In the genomic region with DNA sequence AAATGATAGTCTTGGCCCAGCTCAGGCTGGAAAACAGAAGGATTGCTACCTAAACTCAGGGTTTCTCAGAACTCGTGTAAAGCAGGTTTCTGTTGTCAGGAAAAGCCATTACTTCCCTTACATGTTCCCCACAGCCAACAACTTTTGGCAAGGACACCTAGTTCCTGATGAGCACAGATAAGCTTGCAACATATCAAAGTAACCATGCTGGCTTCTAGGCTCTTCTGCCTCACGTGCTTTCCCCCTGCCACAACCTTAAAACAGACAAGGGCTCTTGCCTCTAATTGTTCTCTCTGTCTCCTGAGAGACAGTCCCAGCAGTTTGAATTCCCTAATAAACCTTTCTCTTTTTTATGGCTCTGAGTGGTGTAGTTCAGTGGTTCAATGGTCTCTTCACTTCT, we compare ENCODE assay signal across 15 mouse cellular contexts.
"Had no signal": no experiment of that assay in that cellular context is flagged by ENCODE, and none has a peak within 500 bp of the region (broad histone marks: within the 10 kb centered on the region; RNA-seq: fewer than 3 reads in every experiment).

No protein-coding gene starts in this region.

- H3K9me3 ChIP-seq: limb, embryonic 12.5 days; liver, embryonic 15.5 days; midbrain, embryonic 13.5 days had no signal

- H3K9ac ChIP-seq: limb, embryonic 12.5 days; liver, embryonic 15.5 days; midbrain, embryonic 13.5 days had no signal

- H3K27ac ChIP-seq: kidney, postnatal 0 days; layer of hippocampus, adult 2 months; limb, embryonic 12.5 days; liver, embryonic 15.5 days; macrophage; midbrain, embryonic 13.5 days had no signal

- H3K4me1 ChIP-seq: limb, embryonic 12.5 days; liver, embryonic 15.5 days; midbrain, embryonic 13.5 days had no signal

- H3K4me2 ChIP-seq: limb, embryonic 12.5 days; liver, embryonic 15.5 days; midbrain, embryonic 13.5 days had no signal

- H3K36me3 ChIP-seq: limb, embryonic 12.5 days; liver, embryonic 15.5 days; midbrain, embryonic 13.5 days had no signal

- DNase-seq: kidney, adult 2 months; kidney, postnatal 4 days; liver; lung, adult 2 months; lung, postnatal 10 days; right cerebral cortex, adult 18-20 months; spleen, adult 18-20 months; thymus, postnatal 25 days had no signal

- ATAC-seq: intestine, embryonic 16.5 days; midbrain, embryonic 13.5 days had no signal

- H3K4me3 ChIP-seq: layer of hippocampus, adult 2 months; limb, embryonic 12.5 days; liver, embryonic 15.5 days; midbrain, embryonic 13.5 days had no signal
